Mouse (Mus musculus): ENCODE results near the gene Arhgdia.
"Not testable (repeated sequence)": the region's sequence is repeated elsewhere in the genome, so short reads cannot be mapped to it uniquely, and the experiment has no call there.

Gene Arhgdia

DNA sequence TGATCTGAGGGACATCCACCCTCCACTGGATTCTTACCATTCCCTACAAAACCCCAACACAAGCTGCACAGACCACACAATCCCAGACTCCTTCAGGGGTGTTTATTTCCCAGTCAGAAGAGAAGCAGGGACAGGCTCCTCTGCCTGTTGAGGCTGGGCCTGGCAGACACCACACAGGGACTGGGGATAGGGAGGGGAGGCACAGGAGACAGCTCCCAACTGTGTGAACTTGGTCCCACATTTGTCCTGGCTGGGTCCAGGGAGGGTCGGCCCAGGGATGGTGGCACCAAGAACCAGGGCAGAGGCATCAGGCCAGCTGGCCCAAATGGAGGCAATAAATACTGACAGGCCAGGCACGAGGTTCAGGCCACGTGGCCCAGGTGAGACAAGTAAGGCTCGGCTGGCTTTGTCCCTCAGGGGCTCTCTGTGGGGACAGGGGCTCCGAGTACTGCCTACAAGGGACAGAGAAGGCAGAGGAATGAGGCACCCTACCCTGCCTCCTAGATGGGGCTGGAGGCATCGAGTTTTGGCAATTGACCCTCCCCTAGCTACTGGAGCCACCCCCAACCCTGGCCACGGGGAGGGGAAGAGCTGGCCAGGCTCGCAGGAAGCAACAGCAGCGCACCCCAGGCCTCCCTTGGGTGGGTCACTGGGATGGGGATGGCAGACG lies 3.3 kb downstream of the Arhgdia start:
- DNase-seq: no peak

DNA sequence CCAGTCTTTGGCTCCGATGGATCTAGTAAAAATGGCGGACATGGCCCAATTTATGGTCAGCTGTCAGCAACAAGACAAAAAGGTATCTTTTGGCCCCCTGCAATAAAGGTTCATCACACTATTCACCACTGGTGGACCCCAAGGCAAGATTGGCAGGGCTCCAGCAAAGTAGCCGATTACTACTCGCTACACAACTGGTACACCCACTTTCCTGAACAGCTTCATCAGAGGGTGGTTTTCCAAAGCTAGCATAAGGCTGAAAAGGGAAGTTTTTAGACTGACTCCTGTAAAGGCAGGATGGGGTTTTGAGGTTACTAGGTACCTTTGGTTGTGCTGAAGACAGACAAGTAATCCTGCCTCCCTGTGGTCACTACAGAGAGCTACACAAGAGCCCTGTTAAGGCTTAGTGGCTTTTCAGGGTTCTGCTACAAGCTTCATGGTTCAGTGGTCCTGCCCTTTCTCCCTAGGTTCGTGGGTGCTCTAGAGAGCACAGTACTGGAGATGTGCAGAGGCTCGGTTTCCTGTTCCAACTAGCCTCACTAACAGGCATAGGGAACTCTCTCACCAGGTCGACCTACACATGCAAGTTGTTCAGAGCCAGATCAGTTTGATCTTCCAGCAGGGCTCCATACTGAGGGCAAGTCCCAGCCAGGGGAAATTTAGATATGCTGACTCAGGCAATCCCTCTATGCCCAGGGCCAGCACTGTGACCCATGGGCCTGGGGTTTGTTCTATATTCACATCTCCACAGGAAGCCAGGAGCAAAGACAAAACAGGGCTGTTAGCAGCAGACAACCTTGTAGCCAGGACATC lies 4.0 kb downstream of the Arhgdia start:
- DNase-seq: peak; percentile 42

DNA sequence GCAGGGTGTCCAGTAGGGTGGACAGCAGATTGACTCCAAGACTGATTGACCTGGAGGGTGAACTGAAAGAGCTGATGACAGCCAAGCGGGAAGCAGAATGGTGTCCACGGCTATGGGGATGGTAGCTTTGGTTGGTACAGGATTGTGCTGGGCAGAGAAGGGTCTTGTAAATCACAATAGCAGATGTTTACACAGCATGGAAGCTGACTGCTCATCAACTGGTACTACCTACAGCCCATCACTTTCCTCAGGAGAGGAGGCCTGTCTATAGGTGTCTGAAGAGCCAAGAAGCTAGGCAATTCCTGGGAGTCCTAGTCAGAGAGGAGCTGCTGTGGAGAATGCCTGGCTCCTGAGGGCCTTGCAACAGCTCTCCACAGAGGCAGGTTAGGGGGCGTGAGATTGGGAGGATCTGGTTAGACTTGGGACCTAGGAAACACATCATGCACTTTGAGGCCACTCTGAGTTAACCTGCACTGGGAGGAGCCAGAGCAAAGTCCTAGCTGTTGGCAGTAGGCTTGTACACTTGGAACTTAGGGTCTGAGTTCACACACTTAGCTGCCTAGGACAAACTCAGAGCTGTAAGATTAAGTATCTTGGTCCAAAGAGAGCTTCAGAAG lies 5.0 kb downstream of the Arhgdia start:
- DNase-seq: no peak

DNA sequence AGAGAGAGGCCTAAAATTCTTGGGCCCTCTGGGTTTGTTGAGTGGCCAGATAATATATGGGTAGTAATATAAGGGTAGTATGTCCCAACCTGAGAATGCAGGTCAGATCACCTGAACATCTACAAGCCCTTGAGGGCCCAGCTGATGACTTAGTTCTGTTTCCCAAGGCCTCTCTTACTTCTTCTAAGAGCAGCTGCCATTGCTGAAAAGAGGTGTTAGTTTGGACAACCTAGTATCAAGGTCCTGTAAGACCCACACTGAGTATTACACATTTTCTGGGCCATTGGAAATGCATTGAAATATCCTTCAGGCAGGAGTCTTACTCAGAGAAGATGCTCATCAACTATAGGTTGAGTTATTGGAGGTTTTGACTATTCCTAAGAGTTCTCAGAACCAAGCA lies 5.5 kb downstream of the Arhgdia start:
- DNase-seq: no peak

DNA sequence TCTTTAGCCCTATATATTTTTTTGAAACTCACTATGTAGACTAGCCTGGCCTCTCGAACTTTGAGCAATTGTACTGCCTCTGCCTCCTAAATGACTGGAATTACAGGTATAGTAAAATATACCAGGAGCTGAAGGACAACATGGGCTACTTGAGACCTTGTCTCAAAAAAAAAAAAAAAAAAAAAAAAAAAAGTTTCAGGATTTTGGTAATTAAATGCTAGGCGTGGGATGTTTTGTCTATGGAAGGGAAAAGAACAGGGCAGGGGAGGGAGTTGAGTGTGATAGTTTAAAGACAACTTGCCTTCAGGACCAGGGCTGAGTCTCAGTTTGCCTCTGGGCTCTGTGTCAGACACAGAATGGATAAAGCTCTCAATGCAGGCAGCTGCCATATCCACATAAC lies 6.4 kb downstream of the Arhgdia start:
- no peak for DNase-seq

DNA sequence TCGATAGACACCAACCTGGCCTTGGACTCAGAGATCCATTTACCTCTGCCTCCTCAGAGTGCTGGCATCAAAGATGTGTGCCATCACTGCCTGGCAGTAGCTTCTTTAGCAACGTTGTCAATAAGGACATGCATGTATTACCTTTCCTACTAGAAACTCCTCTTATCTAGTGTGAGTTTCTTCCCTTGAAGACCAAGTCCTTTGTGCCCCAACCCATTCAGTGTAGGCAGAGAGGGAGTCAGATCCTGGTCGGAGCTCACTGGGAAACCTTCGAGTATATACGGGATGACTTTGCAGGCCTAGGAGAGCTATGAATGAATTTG lies 7.2 kb downstream of the Arhgdia start:
- no peak for DNase-seq

DNA sequence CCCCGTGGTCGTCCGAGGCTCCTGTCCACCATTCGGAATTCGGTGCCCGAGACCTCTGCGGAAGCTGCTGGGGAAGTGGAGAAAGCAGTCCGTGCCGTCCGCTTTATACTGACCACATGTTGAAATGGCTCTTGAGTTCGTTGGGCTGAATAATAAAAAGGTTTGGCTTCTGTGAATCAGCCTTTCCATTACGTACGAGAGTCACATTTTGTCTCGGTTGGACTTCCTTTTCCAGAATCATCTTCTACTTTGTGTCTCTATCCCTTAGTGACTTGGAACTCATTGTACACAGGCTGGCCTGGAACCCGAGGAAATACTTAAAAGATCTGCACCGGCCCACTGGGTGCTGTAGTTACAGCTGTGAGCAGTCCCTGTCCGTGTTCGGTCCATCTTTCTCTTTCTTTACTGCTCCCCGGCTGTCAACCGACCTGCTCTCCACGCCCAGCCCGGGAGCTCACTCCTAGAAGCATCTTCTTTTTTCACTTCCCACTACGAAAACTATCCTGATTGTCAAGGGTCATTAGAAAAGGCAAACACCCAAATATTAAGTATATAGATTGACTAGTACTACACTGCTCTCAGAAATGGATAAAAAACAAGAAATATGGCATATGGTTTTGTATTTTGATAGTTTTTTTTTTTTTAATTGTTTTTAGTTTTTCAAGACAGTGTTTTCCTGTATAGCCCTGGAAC lies 7.7 kb downstream of the Arhgdia start:
- no peak for DNase-seq

DNA sequence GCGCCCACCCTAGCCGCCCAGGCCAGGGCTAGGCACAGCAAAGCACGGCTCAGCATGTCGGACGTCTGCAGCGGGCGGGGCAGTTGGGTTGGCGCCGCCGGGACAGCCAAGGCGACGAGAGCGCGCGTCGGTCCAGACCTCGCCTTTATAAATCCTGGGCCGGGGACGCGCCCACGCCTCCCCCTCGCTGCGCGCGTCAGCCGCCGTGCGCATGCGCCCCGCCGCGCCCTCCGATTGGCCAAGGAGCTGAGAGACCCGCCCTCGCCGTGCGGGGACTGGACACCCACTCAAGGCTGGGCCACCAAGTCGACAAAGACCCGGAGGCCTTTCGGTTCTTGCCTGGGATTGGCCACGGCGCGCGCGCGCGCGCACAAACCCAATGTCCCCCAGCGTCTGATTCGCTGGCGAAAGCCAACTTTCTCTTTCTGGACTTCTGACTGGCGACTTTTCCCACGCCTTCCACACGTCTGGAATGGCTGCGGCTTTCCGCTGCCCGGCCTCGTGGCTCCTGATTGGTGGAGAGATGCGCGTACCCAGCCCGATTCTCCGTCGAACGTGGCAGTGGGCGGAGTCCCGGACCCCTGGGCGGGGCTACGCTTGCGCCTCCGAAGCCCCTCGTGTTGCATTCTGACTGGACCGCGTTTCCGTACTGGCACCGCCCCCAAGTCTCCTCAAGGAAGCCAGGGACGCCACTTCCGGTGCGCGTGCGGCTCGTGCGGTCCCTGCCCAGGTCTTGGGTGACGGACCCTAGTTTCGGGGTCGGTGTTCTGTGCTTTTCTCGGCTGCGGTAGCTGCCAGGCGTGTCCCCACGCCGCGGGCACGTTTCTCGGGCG lies 8.5 kb downstream of the Arhgdia start, which contains the start of gene P4hb:
Gene P4hb (minus strand): TSS at position 502 of the 833 bp plus-strand sequence.
- DNase-seq: peak; percentile 98

DNA sequence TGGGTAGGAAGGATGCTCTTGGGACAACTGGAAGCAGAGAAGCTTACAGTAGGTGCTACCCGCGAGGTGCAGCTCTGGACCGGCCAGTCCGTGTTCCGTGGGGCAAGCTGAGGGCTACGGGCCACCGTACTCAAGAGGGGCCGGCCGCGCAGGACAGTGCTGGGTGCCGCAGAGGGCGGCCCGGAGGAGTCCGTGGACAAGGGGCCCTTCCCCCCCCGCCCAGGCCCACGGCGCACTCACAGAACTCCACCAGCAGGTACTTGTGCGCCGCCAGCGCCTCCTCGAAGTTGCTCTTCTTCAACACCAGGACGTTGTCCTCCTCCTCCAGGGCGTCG lies 9.0 kb downstream of the Arhgdia start:
- no peak for DNase-seq

DNA sequence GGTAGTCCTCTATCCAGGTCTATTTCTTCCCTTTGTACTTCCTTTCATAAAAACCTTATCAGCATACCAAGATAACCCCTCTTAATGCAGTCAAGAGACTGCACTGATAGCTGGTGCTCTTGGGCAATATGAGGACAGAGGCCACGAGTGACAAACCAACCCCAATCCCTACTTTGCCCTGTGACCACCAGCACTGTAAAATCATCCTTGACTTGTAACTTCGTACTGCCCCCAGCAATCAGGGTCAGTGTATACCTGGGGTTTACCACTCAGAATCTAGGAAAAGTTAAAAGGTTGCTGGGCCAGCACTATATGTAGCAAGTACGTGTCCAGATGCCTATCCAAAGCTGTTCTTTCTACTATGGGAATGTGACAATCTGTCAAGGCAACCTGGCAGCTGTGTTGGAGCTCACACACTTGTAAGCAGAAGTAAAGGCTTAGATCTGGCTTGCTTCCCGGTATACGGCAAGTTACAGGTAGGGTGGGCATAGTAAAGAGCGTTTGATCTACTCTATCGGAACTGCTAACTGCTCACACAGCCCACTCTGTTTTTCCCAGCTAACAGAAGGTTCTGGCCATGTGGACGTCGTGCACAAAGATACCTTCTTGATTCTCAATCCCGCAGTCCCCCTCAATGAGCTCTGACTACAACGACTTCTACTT lies 9.5 kb downstream of the Arhgdia start:
- DNase-seq: no peak

DNA sequence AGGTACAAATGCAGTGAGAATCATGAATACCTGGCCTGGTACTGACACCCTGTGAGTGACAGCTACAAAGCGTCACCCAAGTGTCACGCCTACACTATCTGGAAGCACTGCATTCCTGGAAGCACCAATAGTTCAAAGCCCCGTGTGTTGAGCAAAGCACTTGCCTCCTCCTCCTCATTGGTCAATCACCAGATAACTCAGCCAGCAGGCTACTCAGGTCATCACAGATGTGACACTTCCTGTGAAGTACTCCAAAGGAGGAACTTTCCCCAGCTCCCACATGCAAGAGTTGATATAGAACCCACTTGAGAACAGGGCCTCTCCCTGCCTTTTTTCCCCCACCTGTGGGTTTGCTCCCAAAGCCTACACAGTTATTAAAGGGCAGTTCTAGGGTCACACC lies 10.3 kb downstream of the Arhgdia start:
- DNase-seq: no peak

DNA sequence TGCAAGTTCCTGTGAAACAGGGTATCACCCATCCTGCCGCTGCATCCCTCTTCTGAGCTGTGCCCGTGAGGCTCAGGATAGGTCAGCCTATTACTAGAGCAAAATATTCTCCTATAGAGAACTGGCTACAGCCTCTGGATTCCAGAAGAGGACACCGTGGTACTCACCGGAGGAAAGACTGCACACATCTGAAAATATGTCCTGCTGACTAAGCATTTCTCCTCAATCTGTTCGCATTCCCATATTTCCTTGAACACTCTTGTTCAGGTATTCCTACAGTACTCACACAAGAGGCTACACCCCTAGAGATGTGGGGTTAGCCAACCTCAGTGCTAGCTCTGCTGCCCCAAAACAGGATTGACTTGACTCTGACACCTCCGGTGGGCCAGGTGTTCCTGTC lies 13.1 kb downstream of the Arhgdia start:
- no peak for DNase-seq

DNA sequence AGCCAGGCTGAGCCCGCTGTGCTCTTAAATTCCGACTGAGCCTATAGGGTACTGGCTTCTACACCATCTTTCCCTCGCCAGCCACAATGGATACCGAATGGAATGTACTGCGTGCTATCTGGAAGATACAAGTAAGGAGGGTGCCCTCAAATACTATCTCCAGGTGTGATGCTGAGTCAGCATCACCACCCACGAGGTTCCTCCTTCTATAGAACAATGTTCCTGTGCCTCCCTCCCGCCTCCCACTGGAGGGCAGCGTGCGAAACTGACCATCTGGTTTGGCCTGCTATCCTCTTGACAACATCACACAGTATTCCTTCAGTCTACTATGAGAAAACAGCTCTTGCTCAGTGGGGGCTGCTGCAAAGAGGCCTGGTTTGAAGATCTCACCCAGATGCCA lies 16.3 kb downstream of the Arhgdia start:
- DNase-seq: no peak

DNA sequence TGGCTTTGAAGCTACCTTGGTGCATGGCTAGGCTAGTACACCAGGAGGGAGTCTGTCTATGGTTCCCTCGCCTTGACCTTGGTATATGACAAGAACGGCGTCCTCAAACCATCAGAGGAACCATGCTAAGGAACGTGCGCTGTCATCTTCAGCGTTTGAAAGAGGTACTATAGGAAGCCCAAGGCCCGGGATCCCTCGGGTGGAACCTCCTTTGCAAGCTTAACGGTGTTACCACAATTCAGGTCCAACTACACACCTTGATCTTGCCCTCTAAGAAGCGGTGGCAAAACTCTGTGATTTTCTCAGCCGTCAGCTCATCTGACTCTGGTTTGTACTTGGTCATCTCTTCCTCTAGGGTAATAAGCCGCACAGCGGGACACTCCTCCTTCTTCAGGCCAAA lies 18.5 kb downstream of the Arhgdia start:
- DNase-seq: no peak

DNA sequence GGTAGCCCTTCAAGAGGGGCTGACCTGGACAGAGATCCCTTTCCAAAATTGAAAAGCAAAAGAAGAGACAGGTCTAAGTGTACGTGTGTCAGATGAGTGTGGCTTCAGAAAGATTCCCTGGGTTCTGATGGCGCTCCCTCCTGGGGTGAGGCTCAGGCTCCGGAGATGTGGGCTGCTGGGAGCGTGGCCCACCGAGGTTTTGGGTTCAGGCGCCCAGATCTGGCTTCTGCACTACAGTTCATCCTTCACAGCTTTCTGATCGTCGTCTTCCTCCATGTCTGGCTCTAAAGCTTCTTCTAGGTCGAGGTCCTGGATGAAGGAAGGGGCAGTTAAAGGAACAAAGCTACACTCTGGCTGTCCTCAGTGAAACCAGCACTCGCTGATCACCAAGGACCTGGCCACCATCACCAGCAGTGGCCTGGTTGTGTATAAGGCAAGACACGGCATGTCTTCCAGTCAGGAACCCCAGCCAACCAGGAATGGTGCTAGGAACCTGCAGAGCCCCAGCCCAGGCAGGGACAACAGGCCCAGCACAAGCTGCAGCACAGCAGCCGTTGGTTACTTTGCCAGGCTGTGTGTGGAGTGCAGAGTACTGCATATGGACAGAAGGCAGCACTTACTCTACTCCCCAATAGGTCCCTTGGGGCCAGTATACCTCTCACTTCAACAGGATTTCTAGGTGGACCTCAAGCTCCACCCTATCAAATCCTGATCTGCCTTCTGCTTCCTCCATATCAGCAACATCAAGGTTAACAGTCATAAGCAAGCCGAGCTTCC lies 20.3 kb downstream of the Arhgdia start:
- DNase-seq: no peak

DNA sequence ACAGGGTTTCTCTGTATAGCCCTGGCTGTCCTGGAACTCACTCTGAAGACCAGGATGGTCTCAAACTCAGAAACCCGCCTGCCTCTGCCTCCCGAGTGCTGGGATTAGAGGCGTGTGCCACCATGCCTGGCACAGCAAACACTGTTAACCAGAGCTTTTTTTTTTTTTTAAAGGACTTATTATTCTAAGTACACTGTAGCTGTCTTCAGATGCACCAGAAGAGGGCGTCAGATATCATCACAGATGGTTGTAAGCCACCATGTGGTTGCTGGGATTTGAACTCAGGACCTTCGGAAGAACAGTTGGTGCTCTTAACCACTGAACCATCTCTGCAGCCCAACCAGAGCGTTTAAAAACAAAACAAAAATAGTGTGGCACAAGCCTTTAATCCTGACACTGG lies 22.6 kb downstream of the Arhgdia start:
- not testable (repeated sequence) for DNase-seq

DNA sequence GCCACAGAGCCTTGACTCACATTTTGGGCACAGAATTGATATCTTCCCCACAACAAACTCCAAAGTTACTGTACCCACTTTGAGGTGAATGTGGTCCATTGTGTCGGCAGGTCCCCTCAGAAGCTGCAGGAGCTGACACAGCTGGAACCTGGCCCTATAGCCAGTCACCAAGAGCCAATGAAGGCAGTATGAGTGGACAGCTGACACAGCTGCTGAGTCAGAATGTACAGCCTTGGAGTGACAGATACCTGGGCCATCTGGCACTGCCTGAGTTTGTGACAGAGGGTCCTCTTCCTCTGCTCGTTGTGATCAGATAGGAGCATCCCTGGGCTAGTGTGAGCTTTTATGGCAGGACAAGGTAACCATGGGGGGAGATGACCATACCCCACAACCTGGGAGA lies 26.2 kb downstream of the Arhgdia start:
- no peak for DNase-seq

DNA sequence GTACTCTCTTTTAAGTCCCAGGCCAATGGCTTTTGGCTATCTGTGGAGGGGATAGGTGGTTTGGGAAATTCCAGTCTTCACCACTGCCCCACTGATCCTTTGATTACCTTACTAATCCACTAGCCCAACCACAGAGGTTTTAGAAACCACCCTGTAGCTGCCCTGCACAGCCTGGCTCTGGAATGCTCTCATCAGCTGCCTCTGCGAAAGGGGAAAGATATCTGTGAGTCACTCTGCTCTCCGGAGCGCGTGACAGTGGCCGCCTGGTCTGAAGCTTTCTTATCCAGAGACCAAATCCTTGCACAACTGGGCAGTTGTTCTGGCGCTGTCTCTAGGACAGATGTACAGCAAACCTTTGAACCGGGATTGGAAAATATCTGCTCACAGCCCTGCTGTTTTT lies 26.6 kb downstream of the Arhgdia start:
- DNase-seq: no peak

DNA sequence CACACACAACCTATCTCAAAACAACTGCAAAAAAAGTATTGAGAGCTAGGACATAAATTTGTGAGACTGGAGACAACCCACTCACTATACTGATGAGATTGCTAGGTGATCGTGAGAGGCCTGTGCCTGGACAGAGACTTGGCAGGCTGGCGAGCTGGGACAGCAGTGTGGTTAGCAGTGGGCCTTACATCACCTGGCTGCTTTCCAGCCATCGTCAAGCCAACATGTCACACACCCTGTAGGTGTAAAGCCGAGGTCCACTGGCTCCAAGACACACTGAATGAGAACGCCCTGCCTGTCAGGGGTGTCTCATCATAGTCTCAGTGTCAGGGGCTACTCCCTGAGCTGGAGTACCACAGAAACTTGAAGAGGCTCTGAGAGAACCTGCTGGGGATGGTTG lies 28.7 kb downstream of the Arhgdia start:
- no peak for DNase-seq

DNA sequence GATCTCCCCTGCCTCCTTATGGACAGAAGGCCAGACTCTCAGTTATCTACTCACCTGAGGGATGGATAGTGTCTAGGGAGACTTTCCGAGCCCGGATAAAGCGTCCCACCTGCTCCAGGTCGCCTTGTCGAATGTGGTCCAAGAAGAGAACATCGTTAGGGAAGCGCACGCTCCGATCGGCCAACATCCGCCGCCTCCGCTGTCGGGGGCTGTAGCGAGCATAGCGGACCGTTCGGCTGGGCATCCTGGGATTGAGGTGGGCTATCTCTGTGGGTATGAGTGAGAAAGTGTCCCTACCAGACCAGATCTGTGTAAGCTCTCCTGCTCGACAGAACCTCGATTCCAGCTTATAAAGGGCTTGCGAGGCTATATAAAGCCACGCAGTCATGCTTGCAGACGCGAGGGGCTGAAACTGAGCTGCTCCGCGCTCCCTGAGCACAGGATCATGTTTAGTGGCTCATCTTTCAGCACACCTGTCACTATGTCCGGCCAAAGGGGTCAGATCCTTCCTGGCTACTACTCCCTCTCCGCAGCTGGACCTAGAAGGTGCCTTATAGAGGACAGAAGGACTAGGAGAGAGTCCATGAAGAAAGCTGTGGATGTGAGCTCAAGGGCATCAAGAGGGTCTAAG lies 30.5 kb downstream of the Arhgdia start, which contains the start of gene Ppp1r27:
Gene Ppp1r27 (minus strand): TSS at position 323 of the 631 bp plus-strand sequence.
- no peak for DNase-seq
